Mouse (Mus musculus): Measurements from ENCODE around the gene Gm9918. TPM values are rescaled to one million over a fixed set of nuclear protein-coding genes. Genes with fewer than 3 reads are reported as not detected.

The Gm9918 gene
- polyA plus RNA-seq, 1 experiment from 2014 or later: 0.28 TPM

GRCm38 (mm10) chr15:102283648-102284047, 13.3 kb downstream of the Gm9918 start:
- Histone ChIP-seq H3K36me3 (peaks cover 26% of the 10 kb centered on the region), H3K9me3 (no peaks in the 10 kb centered on the region), H3K27ac (replicated peaks) (no peak overlapping the region), H3K4me3 (no peak overlapping the region), H3K4me1 (peaks cover 15% of the 10 kb centered on the region), H3K4me2 (replicated peaks) (no peak overlapping the region), H3K27me3 (no peaks in the 10 kb centered on the region), H3K9ac (replicated peaks) (no peak overlapping the region)
- ATAC-seq (ENCODE audit: low FRiP score, low read depth): no peak
- WGBS: 78% methylated on average over 3 of the region's 3 CpGs

GRCm38 (mm10) chr15:102287395-102287794, 17.0 kb downstream of the Gm9918 start:
- no peak overlapping the region for H3K4me2 ChIP-seq (replicated peaks)
- no peak for ATAC-seq (ENCODE audit: low FRiP score, low read depth)
- no peaks in the 10 kb centered on the region for H3K27me3 ChIP-seq
- H3K9ac ChIP-seq (replicated peaks): no peak overlapping the region
- no peak overlapping the region for H3K27ac ChIP-seq (replicated peaks)
- no peaks in the 10 kb centered on the region for H3K9me3 ChIP-seq
- H3K36me3 ChIP-seq: peaks cover 6% of the 10 kb centered on the region; the same call in 1 of the 2 replicates
- no peak overlapping the region for H3K4me3 ChIP-seq
- H3K4me1 ChIP-seq: no peaks in the 10 kb centered on the region

GRCm38 (mm10) chr15:102295633-102296367, 25.4 kb downstream of the Gm9918 start, which contains the start of gene Espl1:
Gene Espl1 (plus strand): TSS chr15:102296266.
- peak within 1 kb of the TSS; percentile 30; the same call in 1 of the 2 replicates for H3K27ac ChIP-seq (replicated peaks)
- peak within 1 kb of the TSS; percentile 89 for H3K4me2 ChIP-seq (replicated peaks)
- WGBS: 8% methylated on average over 25 of the region's 25 CpGs
- H3K9me3 ChIP-seq: no peaks in the 10 kb centered on the region
- H3K27me3 ChIP-seq: no peaks in the 10 kb centered on the region
- H3K36me3 ChIP-seq: peaks cover 27% of the 10 kb centered on the region
- peaks cover 11% of the 10 kb centered on the region for H3K4me1 ChIP-seq
- peak; percentile 98 for ATAC-seq (ENCODE audit: low FRiP score, low read depth)
- H3K4me3 ChIP-seq: peak within 1 kb of the TSS; percentile 67
- H3K9ac ChIP-seq (replicated peaks): peak within 1 kb of the TSS; percentile 53

GRCm38 (mm10) chr15:102296368-102297006, 26.1 kb downstream of the Gm9918 start:
- Histone ChIP-seq H3K4me1 (peaks cover 11% of the 10 kb centered on the region), H3K9me3 (no peaks in the 10 kb centered on the region), H3K36me3 (peaks cover 34% of the 10 kb centered on the region), H3K27me3 (no peaks in the 10 kb centered on the region), H3K9ac (replicated peaks) (peak overlapping the region; percentile 53), H3K27ac (replicated peaks) (no peak overlapping the region; the same call in 1 of the 2 replicates), H3K4me3 (peak overlapping the region; percentile 67), H3K4me2 (replicated peaks) (peak overlapping the region; percentile 89)
- 5% methylated on average over 24 of the region's 24 CpGs for WGBS
- ATAC-seq (ENCODE audit: low FRiP score, low read depth): peak; percentile 75

GRCm38 (mm10) chr15:102302542-102302941, 32.2 kb downstream of the Gm9918 start:
- H3K36me3 ChIP-seq: peaks cover 75% of the 10 kb centered on the region
- H3K27ac ChIP-seq (replicated peaks): no peak overlapping the region
- no peaks in the 10 kb centered on the region for H3K9me3 ChIP-seq
- H3K27me3 ChIP-seq: no peaks in the 10 kb centered on the region
- whole genome bisulfite sequencing: 92% methylated on average over 6 of the region's 6 CpGs
- no peak for ATAC-seq (ENCODE audit: low FRiP score, low read depth)
- H3K9ac ChIP-seq (replicated peaks): no peak overlapping the region
- H3K4me3 ChIP-seq: no peak overlapping the region
- H3K4me1 ChIP-seq: no peaks in the 10 kb centered on the region
- no peak overlapping the region for H3K4me2 ChIP-seq (replicated peaks)

- 90% methylated on average over 9 of the region's 9 CpGs for WGBS
- Histone ChIP-seq H3K9ac (replicated peaks) (no peak overlapping the region), H3K27ac (replicated peaks) (no peak overlapping the region), H3K27me3 (no peaks in the 10 kb centered on the region), H3K4me2 (replicated peaks) (no peak overlapping the region), H3K9me3 (no peaks in the 10 kb centered on the region), H3K36me3 (peaks cover 80% of the 10 kb centered on the region), H3K4me3 (no peak overlapping the region), H3K4me1 (no peaks in the 10 kb centered on the region)
- ATAC-seq (ENCODE audit: low FRiP score, low read depth): no peak
Measured at GRCm38 (mm10) chr15:102308717-102309116, 38.4 kb downstream of the Gm9918 start.

- Histone ChIP-seq H3K9me3 (no peaks in the 10 kb centered on the region), H3K4me1 (no peaks in the 10 kb centered on the region), H3K4me3 (no peak overlapping the region), H3K4me2 (replicated peaks) (no peak overlapping the region), H3K27ac (replicated peaks) (no peak overlapping the region), H3K9ac (replicated peaks) (no peak overlapping the region), H3K36me3 (peaks cover 79% of the 10 kb centered on the region), H3K27me3 (no peaks in the 10 kb centered on the region)
- no peak for ATAC-seq (ENCODE audit: low FRiP score, low read depth)
- 93% methylated on average over 10 of the region's 10 CpGs for WGBS
Measured at GRCm38 (mm10) chr15:102310074-102310845, 39.9 kb downstream of the Gm9918 start.

- Histone ChIP-seq H3K27ac (replicated peaks) (no peak overlapping the region), H3K4me2 (replicated peaks) (no peak overlapping the region), H3K9me3 (no peaks in the 10 kb centered on the region), H3K4me1 (no peaks in the 10 kb centered on the region), H3K36me3 (peaks cover 79% of the 10 kb centered on the region), H3K4me3 (no peak overlapping the region), H3K9ac (replicated peaks) (no peak overlapping the region), H3K27me3 (no peaks in the 10 kb centered on the region)
- no peak for ATAC-seq (ENCODE audit: low FRiP score, low read depth)
Measured at GRCm38 (mm10) chr15:102311489-102311888, 41.1 kb downstream of the Gm9918 start.

- H3K27ac ChIP-seq (replicated peaks): no peak overlapping the region
- H3K36me3 ChIP-seq: peaks cover 78% of the 10 kb centered on the region
- no peaks in the 10 kb centered on the region for H3K27me3 ChIP-seq
- no peak overlapping the region for H3K9ac ChIP-seq (replicated peaks)
- H3K9me3 ChIP-seq: no peaks in the 10 kb centered on the region
- H3K4me3 ChIP-seq: no peak overlapping the region
- no peak overlapping the region for H3K4me2 ChIP-seq (replicated peaks)
- 92% methylated on average over 8 of the region's 8 CpGs for WGBS
- H3K4me1 ChIP-seq: no peaks in the 10 kb centered on the region
- ATAC-seq (ENCODE audit: low FRiP score, low read depth): no peak
Measured at GRCm38 (mm10) chr15:102315292-102315691, 44.9 kb downstream of the Gm9918 start.

- no peak for ATAC-seq (ENCODE audit: low FRiP score, low read depth)
- Histone ChIP-seq H3K9ac (replicated peaks) (no peak overlapping the region), H3K36me3 (peaks cover 81% of the 10 kb centered on the region), H3K9me3 (no peaks in the 10 kb centered on the region), H3K27me3 (no peaks in the 10 kb centered on the region), H3K27ac (replicated peaks) (no peak overlapping the region), H3K4me2 (replicated peaks) (no peak overlapping the region), H3K4me1 (no peaks in the 10 kb centered on the region), H3K4me3 (no peak overlapping the region)
- 86% methylated on average over 6 of the region's 6 CpGs for WGBS
Measured at GRCm38 (mm10) chr15:102316263-102316662, 45.9 kb downstream of the Gm9918 start.

Measured in midbrain, embryonic 12.5 days (tissue).